ENCODE assay signal across 8 mouse cellular contexts in genomic region chr4:126532827-126533728, GRCm38 (mm10). TPM values are rescaled to one million over a fixed set of nuclear protein-coding genes. Genes with fewer than 3 reads are reported as not detected.
DNase-seq lines count a peak whose midpoint lies in the region; ATAC-seq and TF ChIP-seq lines count a peak whose summit lies in the region.

Gene Ago4 (minus strand): TSS chr4:126533472.

- no peaks in the 10 kb centered on the region for H3K9me3 ChIP-seq in intestine, embryonic 15.5 days
- no peaks in the 10 kb centered on the region for H3K9me3 ChIP-seq in limb, embryonic 11.5 days (ENCODE audit: control insufficient read depth, low read length)

- H3K4me3 ChIP-seq in thymus, adult 2 months (ENCODE audit: control insufficient read depth, insufficient read depth, low read length), result peak within 1 kb of the TSS; percentile 45
- H3K4me3 ChIP-seq in intestine, embryonic 15.5 days (replicated peaks), result peak within 1 kb of the TSS; percentile 91
- peak within 1 kb of the TSS; percentile 87 for H3K4me3 ChIP-seq in limb, embryonic 11.5 days (ENCODE audit: low read depth, low read length)

- peaks cover 4% of the 10 kb centered on the region; the same call in 1 of the 2 replicates for H3K27me3 ChIP-seq in thymus, adult 2 months (ENCODE audit: control insufficient read depth, insufficient read depth, low read length)
- no peaks in the 10 kb centered on the region; the same call in 1 of the 2 replicates for H3K27me3 ChIP-seq in intestine, embryonic 15.5 days (replicated peaks)
- no peaks in the 10 kb centered on the region for H3K27me3 ChIP-seq in limb, embryonic 11.5 days (ENCODE audit: control insufficient read depth, insufficient read depth, low read length)

- DNase-seq in thymus, adult 2 months, result peak; percentile 4
- no peak for DNase-seq in thymus, postnatal 25 days
- peak; percentile 46 for DNase-seq in embryo, embryonic 11.5 days (ENCODE audit: low read depth, low spot score)
- peak; percentile 56 to 71 for DNase-seq in gastrocnemius, postnatal 4 days (ENCODE audit: low spot score in 2 of 2)
- DNase-seq in limb, embryonic 11.5 days (ENCODE audit: low spot score), result peak; percentile 77
- DNase-seq in mesoderm, embryonic 11.5 days (ENCODE audit: low read depth, low spot score), result peak; percentile 77
- DNase-seq in right cerebral cortex, postnatal 36 days (ENCODE audit: low spot score in 2 of 2), result peak; percentile 14 to 25

- peak within 1 kb of the TSS; percentile 82 for H3K9ac ChIP-seq in intestine, embryonic 15.5 days
- H3K9ac ChIP-seq in limb, embryonic 11.5 days (ENCODE audit: low read length), result peak within 1 kb of the TSS; percentile 82

- no peaks in the 10 kb centered on the region for H3K4me1 ChIP-seq in thymus, adult 2 months (replicated peaks; ENCODE audit: control insufficient read depth, insufficient read depth, low read length)
- no peaks in the 10 kb centered on the region for H3K4me1 ChIP-seq in intestine, embryonic 15.5 days (replicated peaks)
- H3K4me1 ChIP-seq in limb, embryonic 11.5 days (ENCODE audit: control insufficient read depth, insufficient read depth, low read length), result no peaks in the 10 kb centered on the region

- H3K4me2 ChIP-seq in intestine, embryonic 15.5 days (replicated peaks), result peak within 1 kb of the TSS; percentile 95
- peak within 1 kb of the TSS; percentile 92 for H3K4me2 ChIP-seq in limb, embryonic 11.5 days (ENCODE audit: low read depth, severe bottlenecking)

- no peaks in the 10 kb centered on the region for H3K36me3 ChIP-seq in thymus, adult 2 months (ENCODE audit: control insufficient read depth, insufficient read depth, low read length)
- no peaks in the 10 kb centered on the region for H3K36me3 ChIP-seq in intestine, embryonic 15.5 days
- no peaks in the 10 kb centered on the region for H3K36me3 ChIP-seq in limb, embryonic 11.5 days (ENCODE audit: control insufficient read depth, insufficient read depth, low read length)

- TF ChIP-seq POLR2A in thymus, adult 2 months (IDR thresholded peaks at IDR 0.05; ENCODE audit: control insufficient read depth, extremely low read depth, insufficient read depth, low read length, poor library complexity), result no peak

- H3K27ac ChIP-seq in thymus, adult 2 months (ENCODE audit: control insufficient read depth, insufficient read depth, low read length), result no peak within 1 kb of the TSS
- H3K27ac ChIP-seq in intestine, embryonic 15.5 days, result 0 out of 2 replicates have a peak within 1 kb of the TSS, but pooled peaks have one; percentile 36
- H3K27ac ChIP-seq in limb, embryonic 11.5 days (replicated peaks; ENCODE audit: low read depth, low read length), result no peak within 1 kb of the TSS

- peak; percentile 92 for ATAC-seq in intestine, embryonic 15.5 days
- ATAC-seq in limb, embryonic 11.5 days (ENCODE audit: insufficient number of reproducible peaks, low FRiP score, low TSS enrichment, low read depth), result peak; percentile 61; the same call in 1 of the 2 replicates

- 2% methylated on average over 110 of the region's 120 CpGs for WGBS in thymus, adult 2 months
- WGBS in intestine, embryonic 15.5 days, result under 1% methylated on average over 107 of the region's 120 CpGs
- under 1% methylated on average over 89 of the region's 120 CpGs for WGBS in limb, embryonic 11.5 days

- no peak for TF ChIP-seq CTCF in thymus, adult 2 months (IDR thresholded peaks at IDR 0.05; ENCODE audit: borderline replicate concordance, control insufficient read depth, extremely low read depth, insufficient read depth, low read length, poor library complexity)

RNA-seq across cellular contexts. Expression of gene Ago4, which starts in this region (rescaled TPM):
- polyA plus RNA-seq in thymus, adult 2 months (2012; rRNA removed), result 0.48 and 0.62 TPM in 2 replicates
- 1 to 10 TPM; 2.9 to 3.2 TPM for total RNA-seq in gastrocnemius, postnatal 4 days (2021)
- 0.97 and 1.1 TPM in 2 replicates for polyA plus RNA-seq in intestine, embryonic 15.5 days (2015; fragmentation: Nextera tagmentation; extraction: Ambion mirVana)
- 1.2 and 1.7 TPM in 2 replicates for polyA plus RNA-seq in limb, embryonic 11.5 days (2014; fragmentation: Nextera tagmentation; extraction: Ambion mirVana)

Comparison
In these comparisons a context has a peak if more than half of its experiments do, and no peak if none do; other contexts are left out.
1. Peak in DNase-seq and H3K4me3 ChIP-seq in thymus, adult 2 months; RNA of the gene not detected or under 1 TPM.